24 mouse cellular contexts compared by ENCODE assay signal in genomic region chr8:13616831-13617505, GRCm38 (mm10). TPM values are rescaled to one million over a fixed set of nuclear protein-coding genes. Genes with fewer than 3 reads are reported as not detected.
DNase-seq lines count a peak whose midpoint lies in the region; ATAC-seq and TF ChIP-seq lines count a peak whose summit lies in the region.
"Had no signal": no experiment of that assay in that cellular context is flagged by ENCODE, and none has a peak within 500 bp of the region (broad histone marks: within the 10 kb centered on the region; RNA-seq: fewer than 3 reads in every experiment).

No protein-coding gene starts in this region.

- no peaks in the 10 kb centered on the region for H3K79me2 ChIP-seq in heart, adult 2 months (replicated peaks; ENCODE audit: control insufficient read depth, insufficient read depth, low read length)

- H3K4me1 ChIP-seq in heart, adult 2 months (ENCODE audit: control insufficient read depth, insufficient read depth, low read length): peaks cover 26% of the 10 kb centered on the region
- H3K4me1 ChIP-seq in lung, postnatal 0 days (ENCODE audit: insufficient read depth, low read depth, low read length): peaks cover 4% of the 10 kb centered on the region; the same call in 1 of the 2 replicates
- H3K4me1 ChIP-seq in bone marrow macrophage, adult 2 months (ENCODE audit: control insufficient read depth, insufficient read depth, low read length): peaks cover 21% of the 10 kb centered on the region
- H3K4me1 ChIP-seq in small intestine, adult 2 months (ENCODE audit: control insufficient read depth, insufficient read depth, insufficient read length, low read length): peaks cover 2% of the 10 kb centered on the region; the same call in 1 of the 2 replicates
- H3K4me1 ChIP-seq in hindbrain, embryonic 10.5 days (replicated peaks): peaks cover 9% of the 10 kb centered on the region; the same call in 1 of the 2 replicates
- H3K4me1 ChIP-seq: neural tube, embryonic 12.5 days had no signal

- no peak; the same call in 1 of the 2 replicates for ATAC-seq in lung, postnatal 0 days

- no peaks in the 10 kb centered on the region for H3K9me3 ChIP-seq in lung, postnatal 0 days (ENCODE audit: low read length)
- no peaks in the 10 kb centered on the region for H3K9me3 ChIP-seq in hindbrain, embryonic 10.5 days
- H3K9me3 ChIP-seq: forebrain, embryonic 12.5 days; heart, embryonic 15.5 days; hindbrain, embryonic 13.5 days; midbrain, embryonic 10.5 days had no signal

- TF ChIP-seq POLR2A in heart, adult 2 months (IDR thresholded peaks at IDR 0.05; ENCODE audit: insufficient read depth, low read depth, low read length): no peak
- no peak for TF ChIP-seq POLR2A in bone marrow macrophage, adult 2 months (IDR thresholded peaks at IDR 0.05; ENCODE audit: borderline replicate concordance, low read depth, low read length)
- TF ChIP-seq POLR2A in small intestine, adult 2 months (IDR thresholded peaks at IDR 0.05; ENCODE audit: low read depth, low read length): no peak

- no peak for TF ChIP-seq EP300 in heart, adult 2 months (IDR thresholded peaks at IDR 0.05; ENCODE audit: insufficient read depth, low read depth, low read length)
- TF ChIP-seq EP300 in lung, postnatal 0 days (IDR thresholded peaks at IDR 0.05): 0 out of 2 replicates have a peak, but pooled peaks have one; percentile 13

- H3K4me3 ChIP-seq in heart, adult 2 months: no peak overlapping the region
- no peak overlapping the region for H3K4me3 ChIP-seq in lung, postnatal 0 days (ENCODE audit: low read depth, low read length)
- H3K4me3 ChIP-seq in bone marrow macrophage, adult 2 months (ENCODE audit: insufficient read depth, low read length): no peak overlapping the region
- no peak overlapping the region for H3K4me3 ChIP-seq in small intestine, adult 2 months (ENCODE audit: low read depth, low read length)
- no peak overlapping the region for H3K4me3 ChIP-seq in hindbrain, embryonic 10.5 days
- H3K4me3 ChIP-seq: forebrain, embryonic 12.5 days; heart, embryonic 15.5 days; hindbrain, embryonic 13.5 days; midbrain, embryonic 10.5 days; neural tube, embryonic 12.5 days had no signal

- no peak for TF ChIP-seq CTCF in heart, adult 2 months (IDR thresholded peaks at IDR 0.05)
- no peak for TF ChIP-seq CTCF in lung, postnatal 0 days (IDR thresholded peaks at IDR 0.05)
- TF ChIP-seq CTCF in bone marrow macrophage, adult 2 months (IDR thresholded peaks at IDR 0.05; ENCODE audit: low read depth, low read length): no peak
- TF ChIP-seq CTCF in small intestine, adult 2 months (IDR thresholded peaks at IDR 0.05; ENCODE audit: extremely low read depth, insufficient read length, insufficient replicate concordance, low read depth, low read length): no peak

- no peaks in the 10 kb centered on the region for H3K27me3 ChIP-seq in heart, adult 2 months (ENCODE audit: control insufficient read depth, insufficient read depth, low read length)
- no peaks in the 10 kb centered on the region for H3K27me3 ChIP-seq in lung, postnatal 0 days (replicated peaks; ENCODE audit: insufficient read depth, low read length)
- no peaks in the 10 kb centered on the region for H3K27me3 ChIP-seq in small intestine, adult 2 months (ENCODE audit: control insufficient read depth, insufficient read depth, low read length)
- H3K27me3 ChIP-seq in hindbrain, embryonic 10.5 days (ENCODE audit: insufficient read depth, poor library complexity, severe bottlenecking): no peaks in the 10 kb centered on the region
- H3K27me3 ChIP-seq: forebrain, embryonic 12.5 days; heart, embryonic 15.5 days; hindbrain, embryonic 13.5 days; neural tube, embryonic 12.5 days had no signal

- intact Hi-C loops in heart, adult 2 months (cut with DNase I): no loop called here

- H3K4me2 ChIP-seq in lung, postnatal 0 days (replicated peaks; ENCODE audit: low read depth, low read length): no peak overlapping the region
- H3K4me2 ChIP-seq: forebrain, embryonic 12.5 days; heart, embryonic 15.5 days; hindbrain, embryonic 13.5 days; neural tube, embryonic 12.5 days had no signal

- 57% methylated on average over 17 of the region's 17 CpGs for WGBS in heart, adult 2 months
- WGBS in lung, postnatal 0 days: 60% methylated on average over 17 of the region's 17 CpGs
- WGBS in small intestine, adult 2 months: 83% methylated on average over 17 of the region's 17 CpGs
- WGBS in hindbrain, embryonic 10.5 days: 89% methylated on average over 17 of the region's 17 CpGs

- H3K36me3 ChIP-seq in heart, adult 2 months (ENCODE audit: control insufficient read depth, insufficient read depth, low read length): no peaks in the 10 kb centered on the region
- peaks cover 7% of the 10 kb centered on the region for H3K36me3 ChIP-seq in lung, postnatal 0 days (ENCODE audit: insufficient read depth, low read length)
- peaks cover 7% of the 10 kb centered on the region for H3K36me3 ChIP-seq in small intestine, adult 2 months (ENCODE audit: control insufficient read depth, insufficient read depth, low read length)
- H3K36me3 ChIP-seq in hindbrain, embryonic 10.5 days: peaks cover 24% of the 10 kb centered on the region

- no peak overlapping the region for H3K9ac ChIP-seq in heart, adult 2 months (ENCODE audit: low read depth, low read length)
- no peak overlapping the region for H3K9ac ChIP-seq in lung, postnatal 0 days (replicated peaks; ENCODE audit: low read depth)
- H3K9ac ChIP-seq: forebrain, embryonic 12.5 days; heart, embryonic 15.5 days; hindbrain, embryonic 13.5 days; neural tube, embryonic 12.5 days had no signal

- H3K27ac ChIP-seq in heart, adult 2 months: peak overlapping the region; percentile 2; the same call in 1 of the 2 replicates
- H3K27ac ChIP-seq in lung, postnatal 0 days (ENCODE audit: low read length): no peak overlapping the region
- H3K27ac ChIP-seq in bone marrow macrophage, adult 2 months (ENCODE audit: insufficient read depth, low read depth, low read length): peak overlapping the region; percentile 14
- peak overlapping the region; percentile 10; the same call in 1 of the 2 replicates for H3K27ac ChIP-seq in small intestine, adult 2 months (ENCODE audit: insufficient read depth, low read depth, low read length)
- no peak overlapping the region for H3K27ac ChIP-seq in hindbrain, embryonic 10.5 days
- H3K27ac ChIP-seq: forebrain, embryonic 12.5 days; heart, embryonic 15.5 days; hindbrain, embryonic 13.5 days; midbrain, embryonic 10.5 days; neural tube, embryonic 12.5 days had no signal

- no peak for DNase-seq in heart, adult 2 months
- DNase-seq in heart, postnatal 4 days: no peak
- peak; percentile 53 for DNase-seq in lung, postnatal 0 days (ENCODE audit: low spot score)
- no peak for DNase-seq in lung, adult 18-20 months
- DNase-seq in neural tube, embryonic 10.5 days (ENCODE audit: extremely low spot score, low spot score): no peak
- no peak for DNase-seq in hindbrain, embryonic 10.5 days (ENCODE audit: low spot score)
- DNase-seq: adrenal gland, postnatal 36 days; B cell, adult 2 months; cerebellum, postnatal 14 days; kidney, postnatal 4 days; liver; lung, adult 2 months; thymus, adult 2 months had no signal

RNA-seq across cellular contexts. Expression of gene 1700029H14Rik, which starts 54.7 kb away (rescaled TPM):
- total RNA-seq in heart, adult 2 months (2021): not detected
- 0.32 and 0.45 TPM in 2 replicates for polyA plus RNA-seq in heart, adult 2 months (2012; rRNA removed)
- not detected for total RNA-seq in heart, postnatal 4 days (2021)
- polyA plus RNA-seq in lung, postnatal 0 days (2015; fragmentation: Nextera tagmentation; extraction: Ambion mirVana): not detected in 2 replicates
- polyA plus RNA-seq in bone marrow macrophage, adult 2 months (2012; ENCODE audit: insufficient read depth, insufficient read length, missing spikeins): not detected in 2 replicates
- polyA plus RNA-seq in small intestine, adult 2 months (2012; rRNA removed): not detected in 2 replicates
- not detected in 2 replicates for polyA plus RNA-seq in hindbrain, embryonic 10.5 days (2016; fragmentation: Nextera tagmentation; extraction: Ambion mirVana)
- total RNA-seq: adrenal gland, postnatal 36 days; ES-E14; layer of hippocampus, postnatal 25 days; left cerebral cortex, postnatal 36 days had no signal
- polyA plus RNA-seq: forebrain, embryonic 12.5 days; heart, embryonic 15.5 days; hindbrain, embryonic 13.5 days; kidney, embryonic 14.5 days; midbrain, embryonic 10.5 days; neural tube, embryonic 12.5 days had no signal

Comparison
In these comparisons a context has a peak if more than half of its experiments do, and no peak if none do; other contexts are left out.
1. H3K27ac ChIP-seq: peak in heart, adult 2 months (single experiment), bone marrow macrophage, adult 2 months (single experiment) and small intestine, adult 2 months (single experiment); none in lung, postnatal 0 days (single experiment) and hindbrain, embryonic 10.5 days (single experiment).